17 mouse cellular contexts compared by ENCODE assay signal in genomic region chr1:135770237-135770636, GRCm38 (mm10). TPM values are rescaled to one million over a fixed set of nuclear protein-coding genes. Genes with fewer than 3 reads are reported as not detected.
DNase-seq lines count a peak whose midpoint lies in the region; ATAC-seq and TF ChIP-seq lines count a peak whose summit lies in the region.
"Had no signal": no experiment of that assay in that cellular context is flagged by ENCODE, and none has a peak within 500 bp of the region (broad histone marks: within the 10 kb centered on the region; RNA-seq: fewer than 3 reads in every experiment).

No protein-coding gene starts in this region.

- 69% methylated on average over 7 of the region's 7 CpGs for WGBS in heart, embryonic 10.5 days
- WGBS in kidney, embryonic 16.5 days: 52% methylated on average over 7 of the region's 7 CpGs
- 74% methylated on average over 7 of the region's 7 CpGs for whole genome bisulfite sequencing in forebrain, embryonic 12.5 days

- peaks cover 24% of the 10 kb centered on the region for H3K36me3 ChIP-seq in heart, embryonic 10.5 days
- peaks cover 15% of the 10 kb centered on the region; the same call in 1 of the 2 replicates for H3K36me3 ChIP-seq in kidney, embryonic 16.5 days (ENCODE audit: insufficient read depth, low read length)
- no peaks in the 10 kb centered on the region for H3K36me3 ChIP-seq in forebrain, embryonic 12.5 days (replicated peaks)
- H3K36me3 ChIP-seq: hindbrain, embryonic 15.5 days had no signal

- H3K27me3 ChIP-seq in heart, embryonic 10.5 days (ENCODE audit: insufficient read depth, poor library complexity, severe bottlenecking): no peaks in the 10 kb centered on the region
- no peaks in the 10 kb centered on the region for H3K27me3 ChIP-seq in kidney, embryonic 16.5 days (ENCODE audit: insufficient read depth, low read length)
- peaks cover 14% of the 10 kb centered on the region for H3K27me3 ChIP-seq in forebrain, embryonic 12.5 days
- H3K27me3 ChIP-seq: hindbrain, embryonic 15.5 days had no signal

- DNase-seq in heart, embryonic 10.5 days (ENCODE audit: low spot score): no peak
- DNase-seq in heart, postnatal 25 days (ENCODE audit: low spot score): no peak
- DNase-seq in kidney, adult 11 months: no peak
- DNase-seq in skeletal muscle tissue, adult 2 months (ENCODE audit: low read depth, low spot score): peak; percentile 50
- no peak for DNase-seq in right cerebral cortex, postnatal 10 days (ENCODE audit: low spot score in 2 of 2)
- DNase-seq: cerebellum, adult 2 months; kidney, adult 18-20 months; liver, postnatal 0 days; midbrain, embryonic 14.5 days; right cerebral cortex, postnatal 14 days; thymus, adult 18-20 months had no signal

- no peak overlapping the region for H3K4me2 ChIP-seq in kidney, embryonic 16.5 days (replicated peaks; ENCODE audit: low read depth, low read length)
- H3K4me2 ChIP-seq in forebrain, embryonic 12.5 days: no peak overlapping the region
- H3K4me2 ChIP-seq: hindbrain, embryonic 15.5 days; limb, embryonic 12.5 days had no signal

- no peak overlapping the region for H3K9ac ChIP-seq in kidney, embryonic 16.5 days (replicated peaks; ENCODE audit: low read length)
- H3K9ac ChIP-seq in forebrain, embryonic 12.5 days: no peak overlapping the region
- H3K9ac ChIP-seq: hindbrain, embryonic 15.5 days; liver, postnatal 0 days had no signal

- H3K4me3 ChIP-seq in heart, embryonic 10.5 days: no peak overlapping the region
- no peak overlapping the region for H3K4me3 ChIP-seq in kidney, embryonic 16.5 days (ENCODE audit: low read length)
- no peak overlapping the region for H3K4me3 ChIP-seq in bone marrow macrophage, adult 2 months (ENCODE audit: insufficient read depth, low read length)
- H3K4me3 ChIP-seq in forebrain, embryonic 12.5 days (replicated peaks): no peak overlapping the region
- H3K4me3 ChIP-seq: hindbrain, embryonic 15.5 days; limb, embryonic 12.5 days had no signal

- no peak for ATAC-seq in kidney, embryonic 16.5 days (ENCODE audit: low FRiP score, low TSS enrichment)
- no peak for ATAC-seq in forebrain, embryonic 12.5 days (ENCODE audit: low FRiP score)
- ATAC-seq: liver, postnatal 0 days had no signal

- no peak for TF ChIP-seq CTCF in bone marrow macrophage, adult 2 months (IDR thresholded peaks at IDR 0.05; ENCODE audit: low read depth, low read length)

- peaks cover 67% of the 10 kb centered on the region for H3K4me1 ChIP-seq in heart, embryonic 10.5 days
- H3K4me1 ChIP-seq in kidney, embryonic 16.5 days (ENCODE audit: insufficient read depth, low read length): peaks cover 63% of the 10 kb centered on the region
- peaks cover 31% of the 10 kb centered on the region for H3K4me1 ChIP-seq in bone marrow macrophage, adult 2 months (ENCODE audit: control insufficient read depth, insufficient read depth, low read length)
- H3K4me1 ChIP-seq in forebrain, embryonic 12.5 days: peaks cover 23% of the 10 kb centered on the region

- intact Hi-C loops in heart, postnatal 25 days (cut with DNase I): no loop called here

- no peak for TF ChIP-seq POLR2A in bone marrow macrophage, adult 2 months (IDR thresholded peaks at IDR 0.05; ENCODE audit: borderline replicate concordance, low read depth, low read length)

- H3K9me3 ChIP-seq in heart, embryonic 10.5 days: no peaks in the 10 kb centered on the region
- H3K9me3 ChIP-seq in kidney, embryonic 16.5 days (ENCODE audit: low read length): no peaks in the 10 kb centered on the region
- no peaks in the 10 kb centered on the region for H3K9me3 ChIP-seq in forebrain, embryonic 12.5 days
- H3K9me3 ChIP-seq: G1E; hindbrain, embryonic 15.5 days; limb, embryonic 12.5 days had no signal

- peak overlapping the region; percentile 37; the same call in 1 of the 2 replicates for H3K27ac ChIP-seq in heart, embryonic 10.5 days
- peak overlapping the region; percentile 52 for H3K27ac ChIP-seq in kidney, embryonic 16.5 days (ENCODE audit: low read length)
- peak overlapping the region; percentile 6; the same call in 1 of the 2 replicates for H3K27ac ChIP-seq in bone marrow macrophage, adult 2 months (ENCODE audit: insufficient read depth, low read depth, low read length)
- no peak overlapping the region for H3K27ac ChIP-seq in forebrain, embryonic 12.5 days
- H3K27ac ChIP-seq: hindbrain, embryonic 15.5 days; limb, embryonic 12.5 days had no signal

RNA-seq across cellular contexts. Expression of gene Phlda3, which starts 4.3 kb away (rescaled TPM):
- polyA plus RNA-seq in heart, embryonic 10.5 days (2016; fragmentation: Nextera tagmentation; extraction: Ambion mirVana): 63.2 and 65.3 TPM in 2 replicates
- 10 to 100 TPM; 12.9 to 14.6 TPM for total RNA-seq in heart, postnatal 25 days (2021)
- polyA plus RNA-seq in kidney, embryonic 16.5 days (2015; fragmentation: Nextera tagmentation; extraction: Ambion mirVana): 79.6 and 87.5 TPM in 2 replicates
- 8.0 and 8.5 TPM in 2 replicates for polyA plus RNA-seq in bone marrow macrophage, adult 2 months (2012; ENCODE audit: insufficient read depth, insufficient read length, missing spikeins)
- 14.8 and 16.9 TPM in 2 replicates for polyA plus RNA-seq in forebrain, embryonic 12.5 days (2016; fragmentation: Nextera tagmentation; extraction: Ambion mirVana)

RNA-seq across cellular contexts. Expression of gene Tnni1, which starts 9.0 kb away (rescaled TPM):
- 2,290 and 3,821 TPM in 2 replicates for polyA plus RNA-seq in heart, embryonic 10.5 days (2016; fragmentation: Nextera tagmentation; extraction: Ambion mirVana)
- total RNA-seq in heart, postnatal 25 days (2021): 1 to 10 TPM; 2.0 to 2.3 TPM
- 21.9 and 23.5 TPM in 2 replicates for polyA plus RNA-seq in kidney, embryonic 16.5 days (2015; fragmentation: Nextera tagmentation; extraction: Ambion mirVana)
- polyA plus RNA-seq in bone marrow macrophage, adult 2 months (2012; ENCODE audit: insufficient read depth, insufficient read length, missing spikeins): not detected in 2 replicates
- 0.85 and 1.4 TPM in 2 replicates for polyA plus RNA-seq in forebrain, embryonic 12.5 days (2016; fragmentation: Nextera tagmentation; extraction: Ambion mirVana)

RNA-seq across cellular contexts. Expression of gene Lad1, which starts 48.2 kb away (rescaled TPM):
- polyA plus RNA-seq in heart, embryonic 10.5 days (2016; fragmentation: Nextera tagmentation; extraction: Ambion mirVana): 3.3 and 6.8 TPM in 2 replicates
- total RNA-seq in heart, postnatal 25 days (2021): 1 to 10 TPM; 5.6 to 6.0 TPM
- polyA plus RNA-seq in kidney, embryonic 16.5 days (2015; fragmentation: Nextera tagmentation; extraction: Ambion mirVana): 29.1 and 30.8 TPM in 2 replicates
- 0.53 TPM in 1 of 2 replicates, not detected in the other for polyA plus RNA-seq in bone marrow macrophage, adult 2 months (2012; ENCODE audit: insufficient read depth, insufficient read length, missing spikeins)
- 0.84 and 0.87 TPM in 2 replicates for polyA plus RNA-seq in forebrain, embryonic 12.5 days (2016; fragmentation: Nextera tagmentation; extraction: Ambion mirVana)
- polyA plus RNA-seq: G1E had no signal

RNA-seq across cellular contexts. Expression of gene Csrp1, which starts 50.4 kb away (rescaled TPM):
- polyA plus RNA-seq in heart, embryonic 10.5 days (2016; fragmentation: Nextera tagmentation; extraction: Ambion mirVana): 202 and 238 TPM in 2 replicates
- 10 to 100 TPM; 48.0 to 56.7 TPM for total RNA-seq in heart, postnatal 25 days (2021)
- 141 and 157 TPM in 2 replicates for polyA plus RNA-seq in kidney, embryonic 16.5 days (2015; fragmentation: Nextera tagmentation; extraction: Ambion mirVana)
- polyA plus RNA-seq in bone marrow macrophage, adult 2 months (2012; ENCODE audit: insufficient read depth, insufficient read length, missing spikeins): 70.9 and 80.8 TPM in 2 replicates
- polyA plus RNA-seq in forebrain, embryonic 12.5 days (2016; fragmentation: Nextera tagmentation; extraction: Ambion mirVana): 31.6 and 33.9 TPM in 2 replicates

Comparison
In these comparisons a context has a peak if more than half of its experiments do, and no peak if none do; other contexts are left out.
1. RNA of gene Tnni1, which starts 9.0 kb away (polyA plus RNA-seq): 2,290 to 3,821 TPM in heart, embryonic 10.5 days; 21.9 to 23.5 TPM in kidney, embryonic 16.5 days, 0.85 to 1.4 TPM in forebrain, embryonic 12.5 days and not detected in bone marrow macrophage, adult 2 months; every median in the first group is over 10 times any median in the second.